Mouse (Mus musculus): ENCODE measurements around the gene Serpinc1. TPM values are rescaled to one million over a fixed set of nuclear protein-coding genes. Genes with fewer than 3 reads are reported as not detected.

The Serpinc1 gene
- total and polyA plus RNA-seq, 3 experiments, result 0.19 to 1.3 TPM; not detected in 1

DNA sequence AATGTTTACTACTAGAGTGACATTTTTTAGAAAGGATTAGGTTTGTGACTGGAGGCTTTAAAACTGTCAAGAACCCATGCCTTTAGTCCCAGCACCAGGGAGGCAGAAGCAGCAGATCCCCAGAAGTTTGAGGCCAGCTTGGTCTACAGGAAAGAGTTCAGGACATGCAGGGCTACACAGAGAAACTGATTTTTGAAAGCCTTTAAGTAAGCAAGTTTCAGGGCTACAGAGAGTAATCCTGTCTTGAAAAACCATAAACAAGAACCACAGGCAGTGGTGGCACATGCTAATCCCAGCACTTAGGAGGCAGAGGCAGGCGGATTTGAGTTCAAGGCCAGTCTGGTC lies 62.0 kb downstream of the Serpinc1 start:
- H3K9me3 ChIP-seq (replicated peaks; ENCODE audit: insufficient read depth, low read length), result no peaks in the 10 kb centered on the region
- no peak for TF ChIP-seq UBTF (IDR thresholded peaks at IDR 0.05; ENCODE audit: borderline replicate concordance, insufficient read depth, low read depth, low read length)
- no peak for TF ChIP-seq USF1 (IDR thresholded peaks at IDR 0.05; ENCODE audit: low read depth, low read length)
- TF ChIP-seq ELF1 (IDR thresholded peaks at IDR 0.05; ENCODE audit: low read depth, low read length), result no peak
- no peak for TF ChIP-seq BHLHE40 (IDR thresholded peaks at IDR 0.05; ENCODE audit: borderline replicate concordance, low read depth, low read length)
- no peak for TF ChIP-seq MEF2A (IDR thresholded peaks at IDR 0.05; ENCODE audit: extremely low read depth, insufficient replicate concordance, low read depth, low read length, poor library complexity, severe bottlenecking)
- TF ChIP-seq ZKSCAN1 (IDR thresholded peaks at IDR 0.05; ENCODE audit: low read depth, low read length), result no peak
- no peak for TF ChIP-seq USF2 (IDR thresholded peaks at IDR 0.05; ENCODE audit: borderline replicate concordance in 1 of 2, insufficient read depth in 1 of 2, low read depth in 1 of 2, low read length in 2 of 2)
- TF ChIP-seq TAL1 (IDR thresholded peaks at IDR 0.05; ENCODE audit: low read length), result no peak
- TF ChIP-seq GABPA (IDR thresholded peaks at IDR 0.05; ENCODE audit: low read depth, low read length), result no peak
- no peak for TF ChIP-seq ZC3H11A (IDR thresholded peaks at IDR 0.05; ENCODE audit: low read depth, low read length)
- no peak for TF ChIP-seq JUND (IDR thresholded peaks at IDR 0.05; ENCODE audit: low read depth, low read length)
- no peak for TF ChIP-seq ETS1 (IDR thresholded peaks at IDR 0.05; ENCODE audit: low read depth, low read length)
- no peak for TF ChIP-seq ZMIZ1 (IDR thresholded peaks at IDR 0.05; ENCODE audit: low read depth, low read length)
- no peak for TF ChIP-seq MAFK (IDR thresholded peaks at IDR 0.05; ENCODE audit: borderline replicate concordance, low read depth, low read length)
- no peak for TF ChIP-seq CHD2 (IDR thresholded peaks at IDR 0.05; ENCODE audit: low read length)
- no peak for TF ChIP-seq MAZ (IDR thresholded peaks at IDR 0.05; ENCODE audit: low read depth, low read length)
- no peak for TF ChIP-seq KAT2A (conservative IDR thresholded peaks at IDR 0.05; ENCODE audit: low read depth, low read length)
- no peak overlapping the region for H3K4me3 ChIP-seq (ENCODE audit: control insufficient read depth in 1 of 2, insufficient read depth in 1 of 2, low read depth in 2 of 2, low read length in 2 of 2)
- DNase-seq (ENCODE audit: low read depth, low spot score), result peak; percentile 89
- H3K36me3 ChIP-seq (ENCODE audit: control insufficient read depth in 1 of 2, insufficient read depth in 2 of 2, low read length in 2 of 2), result peaks cover 2 to 27% of the 10 kb centered on the region in 2 experiments
- peaks cover 24% of the 10 kb centered on the region for H3K79me2 ChIP-seq (ENCODE audit: control insufficient read depth, insufficient read depth, low read length, poor library complexity)
- H3K27ac ChIP-seq (ENCODE audit: control insufficient read depth, low read depth, low read length), result peak overlapping the region; percentile 67
- H3K9ac ChIP-seq (ENCODE audit: control insufficient read depth, low read depth, low read length, poor library complexity, severe bottlenecking), result peak overlapping the region; percentile 7; the same call in 1 of the 2 replicates
- H3K27me3 ChIP-seq (ENCODE audit: control insufficient read depth in 1 of 2, insufficient read depth in 2 of 2, low read length in 2 of 2), result no peaks in the 10 kb centered on the region
- H3K4me1 ChIP-seq (ENCODE audit: control insufficient read depth in 1 of 2, insufficient read depth in 2 of 2, low read length in 2 of 2), result 0 out of 4 replicates have a peak, but pooled peaks cover 0 to 2% of the 10 kb centered on the region in 2 experiments

- Histone ChIP-seq H3K9me3 (replicated peaks; ENCODE audit: insufficient read depth, low read length) (no peaks in the 10 kb centered on the region), H3K36me3 (ENCODE audit: control insufficient read depth in 1 of 2, insufficient read depth in 2 of 2, low read length in 2 of 2) (peaks cover 2 to 24% of the 10 kb centered on the region in 2 experiments), H3K27me3 (ENCODE audit: control insufficient read depth in 1 of 2, insufficient read depth in 2 of 2, low read length in 2 of 2) (no peaks in the 10 kb centered on the region), H3K9ac (ENCODE audit: control insufficient read depth, low read depth, low read length, poor library complexity, severe bottlenecking) (no peak overlapping the region), H3K79me2 (ENCODE audit: control insufficient read depth, insufficient read depth, low read length, poor library complexity) (peaks cover 19% of the 10 kb centered on the region), H3K27ac (ENCODE audit: control insufficient read depth, low read depth, low read length) (peak overlapping the region; percentile 39), H3K4me1 (ENCODE audit: control insufficient read depth in 1 of 2, insufficient read depth in 2 of 2, low read length in 2 of 2) (0 out of 4 replicates have a peak, but pooled peaks cover 0 to 2% of the 10 kb centered on the region in 2 experiments), H3K4me3 (ENCODE audit: control insufficient read depth in 1 of 2, insufficient read depth in 1 of 2, low read depth in 2 of 2, low read length in 2 of 2) (no peak overlapping the region)
- DNase-seq (ENCODE audit: low read depth, low spot score), result peak; percentile 84
- TF ChIP-seq POLR2AphosphoS5 (IDR thresholded peaks at IDR 0.05; ENCODE audit: borderline replicate concordance, low read depth, low read length) (peak; percentile 88; the same call in 1 of the 2 replicates), USF2 (IDR thresholded peaks at IDR 0.05; ENCODE audit: borderline replicate concordance in 1 of 2, insufficient read depth in 1 of 2, low read depth in 1 of 2, low read length in 2 of 2) (no peak)
These were observed 62.5 kb downstream of the Serpinc1 start for GRCm38 (mm10) chr1:161040855-161041254.
